Mouse (Mus musculus) thymus, postnatal 0 days (tissue): ENCODE data around the gene Igll1. TPM values are rescaled to one million over a fixed set of nuclear protein-coding genes. Genes with fewer than 3 reads are reported as not detected.
A peak's percentile ranks its signal among the peaks of the same experiment; 100 is the strongest.
"Not testable (repeated sequence)": the region's sequence is repeated elsewhere in the genome, so short reads cannot be mapped to it uniquely, and the experiment has no call there.

Experiments used
- DNase-seq: peaks from one replicate; pipeline ENCODE4 v3.0.0-alpha.2; 2015; ENCODE audit warnings: low spot score
- polyA plus RNA-seq: library from polyadenylated mRNA; unstranded; fragments of >200 nt; fragmentation: Nextera tagmentation; extraction: Ambion mirVana; gene quantifications from 2 replicates; pipeline ENCODE4 v1.2.1, GENCODE M21; 2015

Igll1 gene
- polyA plus RNA-seq = 0.62 and 0.64 TPM in 2 replicates

GRCm38 (mm10) chr16:16863978-16864377, at the start of gene Igll1:
Gene Igll1, minus strand, starts transcription at chr16:16863985.
- DNase-seq = no peak

GRCm38 (mm10) chr16:16913440-16913839, 49.7 kb upstream of the Igll1 start:
- no peak for DNase-seq

- peak; percentile 83 for DNase-seq
Observed at GRCm38 (mm10) chr16:16911641-16912597, 48.1 kb upstream of the Igll1 start.

- no peak for DNase-seq
Observed at GRCm38 (mm10) chr16:16907799-16908198, 44.0 kb upstream of the Igll1 start.

- DNase-seq = no peak
Observed at GRCm38 (mm10) chr16:16903188-16903587, 39.4 kb upstream of the Igll1 start.

GRCm38 (mm10) chr16:16902329-16902728, 38.5 kb upstream of the Igll1 start:
- no peak for DNase-seq

- peak; percentile 20 for DNase-seq
Observed at GRCm38 (mm10) chr16:16897056-16897584, 33.3 kb upstream of the Igll1 start.

GRCm38 (mm10) chr16:16896382-16897055, 32.7 kb upstream of the Igll1 start, which contains the start of gene Ppm1f:
Gene Ppm1f, plus strand, starts transcription at chr16:16896469.
- DNase-seq = peak; percentile 96

- DNase-seq = no peak
Observed at GRCm38 (mm10) chr16:16896015-16896381, 32.2 kb upstream of the Igll1 start.

GRCm38 (mm10) chr16:16892366-16892765, 28.6 kb upstream of the Igll1 start:
- DNase-seq = no peak

GRCm38 (mm10) chr16:16888341-16888740, 24.6 kb upstream of the Igll1 start:
- DNase-seq = no peak

- no peak for DNase-seq
Observed at GRCm38 (mm10) chr16:16879025-16879424, 15.2 kb upstream of the Igll1 start.

- peak; percentile 95 for DNase-seq
Observed at GRCm38 (mm10) chr16:16870617-16871331, 7.0 kb upstream of the Igll1 start, which contains the start of the genes Top3b and Vpreb1. Gene Top3b, plus strand, starts transcription at chr16:16870736. Gene Vpreb1, minus strand, starts transcription at chr16:16870843.

GRCm38 (mm10) chr16:16870241-16870616, 6.4 kb upstream of the Igll1 start:
- no peak for DNase-seq

GRCm38 (mm10) chr16:16865696-16866561, 2.1 kb upstream of the Igll1 start:
- DNase-seq = peak; percentile 66

- peak; percentile 44 for DNase-seq
Observed at GRCm38 (mm10) chr16:16865217-16865616, 1.4 kb upstream of the Igll1 start.

GRCm38 (mm10) chr16:16862288-16862687, 1.5 kb downstream of the Igll1 start:
- no peak for DNase-seq

GRCm38 (mm10) chr16:16856731-16857476, 6.9 kb downstream of the Igll1 start:
- no peak for DNase-seq

GRCm38 (mm10) chr16:16856054-16856453, 7.7 kb downstream of the Igll1 start:
- not testable (repeated sequence) for DNase-seq
